Mouse (Mus musculus) urinary bladder, postnatal 0 days (tissue): ENCODE measurements around the gene Kif1a. TPM values are rescaled to one million over a fixed set of nuclear protein-coding genes. Genes with fewer than 3 reads are reported as not detected.

Experiments
- polyA plus RNA-seq: library from polyadenylated mRNA; unstranded; fragments of >200 nt; fragmentation: Nextera tagmentation; extraction: Ambion mirVana; gene quantifications from 2 replicates; pipeline ENCODE4 v1.2.1, GENCODE M21; 2015

Gene Kif1a
- polyA plus RNA-seq: 4.4 and 5.0 TPM in 2 replicates

GRCm38 (mm10) chr1:93101571-93102061 lies at the start of gene Kif1a:
Gene Kif1a, minus strand, starts transcription at chr1:93101951.

DNA sequence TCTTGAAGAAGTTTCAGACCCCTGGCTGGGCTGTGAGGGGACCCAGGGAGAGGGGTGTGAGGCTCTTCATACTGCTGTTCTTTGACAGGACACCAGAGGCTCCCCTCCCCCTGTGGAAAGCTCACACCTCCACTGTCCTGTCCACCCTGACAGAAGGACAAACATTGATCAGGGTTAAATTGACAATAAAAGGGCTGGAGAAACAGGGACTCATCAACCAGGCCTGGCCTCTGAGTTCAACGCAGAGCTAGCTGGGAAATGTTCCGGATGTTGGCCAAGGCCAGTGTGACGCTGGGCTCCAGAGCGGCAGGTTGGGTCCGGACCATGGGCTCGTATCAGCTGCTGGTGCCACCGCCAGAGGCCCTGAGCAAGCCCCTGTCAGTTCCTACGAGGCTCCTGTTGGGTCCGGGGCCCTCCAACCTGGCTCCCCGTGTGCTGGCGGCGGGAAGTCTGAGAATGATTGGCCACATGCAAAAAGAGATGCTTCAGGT lies 33.3 kb upstream of the Kif1a start, which contains the start of gene Agxt:
Gene Agxt, plus strand, starts transcription at position 205 of the 491 bp plus-strand sequence.

DNA sequence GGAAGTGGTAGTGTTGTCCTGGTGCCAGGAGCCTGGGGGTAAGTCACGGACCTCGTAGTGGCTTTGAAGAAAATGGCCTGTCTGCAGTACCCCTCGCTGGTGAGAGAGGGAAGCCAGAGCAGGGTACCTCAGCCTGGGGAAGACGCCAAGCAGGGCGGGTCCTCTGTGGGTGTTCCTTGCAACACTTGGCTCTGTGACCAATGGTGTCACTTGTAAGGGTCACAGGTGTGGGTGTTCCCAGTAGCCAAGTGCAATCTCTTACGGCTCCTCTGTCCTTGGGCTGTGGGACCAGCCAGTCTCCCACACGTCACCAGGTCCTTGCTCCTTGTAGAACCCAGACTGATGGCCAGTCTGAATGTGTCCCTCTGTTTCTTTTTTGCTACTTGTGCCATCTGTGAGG lies 95.7 kb downstream of the Kif1a start, which contains the start of gene Aqp12:
Gene Aqp12, plus strand, starts transcription at position 274 of the 400 bp plus-strand sequence.

Other genes with a start within 250 kb of the Kif1a start
- 0.10 TPM in 1 of 2 replicates, not detected in the other for gene Ankmy1, start 199.0 kb downstream of the Kif1a start, polyA plus RNA-seq
- gene Dusp28, start 195.0 kb downstream of the Kif1a start, polyA plus RNA-seq: 9.7 and 10.1 TPM in 2 replicates
- 38.4 and 41.1 TPM in 2 replicates for gene Rnpepl1, start 191.2 kb downstream of the Kif1a start, polyA plus RNA-seq
- gene Capn10, start 167.6 kb downstream of the Kif1a start, polyA plus RNA-seq: 13.7 and 15.7 TPM in 2 replicates
- 1.6 and 4.9 TPM in 2 replicates for gene Gpr35, start 151.1 kb downstream of the Kif1a start, polyA plus RNA-seq
- gene Aqp12, start 95.6 kb downstream of the Kif1a start, polyA plus RNA-seq: not detected in 2 replicates
- gene Agxt, start 33.3 kb upstream of the Kif1a start, polyA plus RNA-seq: 0.19 and 0.30 TPM in 2 replicates
- gene 2310007B03Rik, start 59.0 kb upstream of the Kif1a start, polyA plus RNA-seq: 2.0 and 2.6 TPM in 2 replicates
- 0.13 and 0.24 TPM in 2 replicates for gene Crocc2, start 66.8 kb upstream of the Kif1a start, polyA plus RNA-seq
- 2.9 and 4.3 TPM in 2 replicates for gene Sned1, start 133.9 kb upstream of the Kif1a start, polyA plus RNA-seq
- gene Mterf4, start 204.0 kb upstream of the Kif1a start, polyA plus RNA-seq: 14.8 and 14.9 TPM in 2 replicates
- 31.7 and 43.5 TPM in 2 replicates for gene Ppp1r7, start 240.9 kb upstream of the Kif1a start, polyA plus RNA-seq
- 3.1 and 3.2 TPM in 2 replicates for gene Pask, start 241.5 kb upstream of the Kif1a start, polyA plus RNA-seq